Mouse (Mus musculus) midbrain, embryonic 12.5 days (tissue): ENCODE results near the gene Arvcf. TPM values are rescaled to one million over a fixed set of nuclear protein-coding genes. Genes with fewer than 3 reads are reported as not detected.

Experiments used
- ATAC-seq: fragments of 200-750 bp; cut with Nextera tagmentation; 2 replicates; pipeline ENCODE4 v1.8.0; 2017; ENCODE audit warnings: low read depth, moderate TSS enrichment, moderate library complexity; ENCODE audit not compliant: low FRiP score
- H3K27ac ChIP-seq: fragments of 300-500 bp; sonication (generic); replicated peaks from 2 replicates; pipeline ENCODE4 v1.5.1; 2016; ENCODE audit warnings: mild to moderate bottlenecking
- H3K27me3 ChIP-seq: fragments of 300-500 bp; sonication (generic); 2 replicates; pipeline ENCODE4 v1.6.1; 2016; ENCODE audit warnings: mild to moderate bottlenecking
- H3K36me3 ChIP-seq: fragments of 300-500 bp; sonication (generic); 2 replicates; pipeline ENCODE4 v1.6.1; 2016
- H3K4me1 ChIP-seq: fragments of 300-500 bp; sonication (generic); 2 replicates; pipeline ENCODE4 v1.6.1; 2016
- H3K4me2 ChIP-seq: fragments of 300-500 bp; sonication (generic); replicated peaks from 2 replicates; pipeline ENCODE4 v1.6.1; 2016; ENCODE audit warnings: mild to moderate bottlenecking, moderate library complexity
- H3K4me3 ChIP-seq: fragments of 300-500 bp; sonication (generic); 2 replicates; pipeline ENCODE4 v1.5.1; 2016; ENCODE audit warnings: mild to moderate bottlenecking
- H3K9ac ChIP-seq: fragments of 300-500 bp; sonication (generic); replicated peaks from 2 replicates; pipeline ENCODE4 v1.6.1; 2016; ENCODE audit warnings: mild to moderate bottlenecking, moderate library complexity
- H3K9me3 ChIP-seq: fragments of 300-500 bp; sonication (generic); 2 replicates; pipeline ENCODE4 v1.6.1; 2016; ENCODE audit warnings: mild to moderate bottlenecking
- WGBS: fragments of 180-500 bp; shearing (Covaris S2); methylation state at CpG from one replicate; pipeline ENCODE4 v1.1.7; 2016; 5-methylcytosine and 5-hydroxymethylcytosine counted together
- polyA plus RNA-seq: library from polyadenylated mRNA; unstranded; fragments of >200 nt; fragmentation: Nextera tagmentation; extraction: Ambion mirVana; gene quantifications from 2 replicates; pipeline ENCODE4 v1.2.1, GENCODE M21; 2016

Arvcf gene
- polyA plus RNA-seq, 1 experiment from 2014 or later: 129 TPM

DNA sequence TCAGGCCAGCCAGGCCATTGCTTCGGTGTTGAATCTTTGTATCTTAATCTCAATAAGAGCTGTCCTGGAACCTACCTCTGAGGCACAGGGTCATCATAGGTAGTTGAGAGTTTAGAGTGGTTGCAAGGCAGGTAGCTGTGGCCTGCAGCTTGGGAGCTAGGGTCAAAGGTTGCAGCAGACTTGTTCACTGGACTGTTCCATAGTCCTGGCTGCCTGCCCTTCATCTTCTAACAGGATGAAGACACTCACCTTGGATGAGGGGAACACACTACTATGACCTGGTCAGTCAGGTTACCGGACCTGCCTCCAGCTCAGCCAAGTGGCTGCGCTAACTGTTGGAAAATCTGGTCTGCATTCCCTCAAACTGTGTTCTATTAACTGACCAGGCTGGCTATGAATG lies 43.1 kb downstream of the Arvcf start:
- Histone ChIP-seq H3K9ac (no peak overlapping the region), H3K4me1 (peaks cover 74% of the 10 kb centered on the region), H3K27me3 (no peaks in the 10 kb centered on the region), H3K4me3 (no peak overlapping the region), H3K36me3 (0 out of 2 replicates have a peak, but pooled peaks cover 1% of the 10 kb centered on the region), H3K27ac (no peak overlapping the region), H3K4me2 (no peak overlapping the region), H3K9me3 (no peaks in the 10 kb centered on the region)
- 98% methylated on average over 3 of the region's 3 CpGs for WGBS
- no peak for ATAC-seq

DNA sequence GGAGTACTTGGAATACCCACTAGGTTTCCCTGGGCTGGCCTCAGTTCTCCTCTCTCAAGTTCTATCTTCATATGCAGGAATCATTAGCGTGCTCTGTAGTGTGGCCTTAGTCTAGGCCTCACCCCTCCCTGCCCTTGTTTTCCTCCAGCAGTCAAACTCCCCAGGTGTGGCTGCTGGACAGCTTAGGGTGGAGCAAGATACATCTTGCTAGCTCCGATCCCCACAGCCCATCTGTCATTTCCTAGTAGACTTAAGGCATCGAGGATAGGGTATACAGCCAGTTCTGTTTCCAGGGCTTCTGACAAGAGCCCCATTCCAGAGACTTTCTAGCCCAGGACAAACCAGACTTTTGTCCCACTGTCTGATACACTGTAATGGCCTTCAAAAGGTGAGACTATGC lies 43.7 kb downstream of the Arvcf start:
- Histone ChIP-seq H3K9ac (0 out of 2 replicates have a peak overlapping the region, but pooled peaks have one; percentile 86), H3K27me3 (no peaks in the 10 kb centered on the region), H3K36me3 (peaks cover 7% of the 10 kb centered on the region), H3K4me1 (peaks cover 74% of the 10 kb centered on the region), H3K4me2 (no peak overlapping the region), H3K9me3 (no peaks in the 10 kb centered on the region), H3K27ac (peak overlapping the region; percentile 91), H3K4me3 (no peak overlapping the region)
- 94% methylated on average over 3 of the region's 3 CpGs for WGBS
- ATAC-seq: no peak

DNA sequence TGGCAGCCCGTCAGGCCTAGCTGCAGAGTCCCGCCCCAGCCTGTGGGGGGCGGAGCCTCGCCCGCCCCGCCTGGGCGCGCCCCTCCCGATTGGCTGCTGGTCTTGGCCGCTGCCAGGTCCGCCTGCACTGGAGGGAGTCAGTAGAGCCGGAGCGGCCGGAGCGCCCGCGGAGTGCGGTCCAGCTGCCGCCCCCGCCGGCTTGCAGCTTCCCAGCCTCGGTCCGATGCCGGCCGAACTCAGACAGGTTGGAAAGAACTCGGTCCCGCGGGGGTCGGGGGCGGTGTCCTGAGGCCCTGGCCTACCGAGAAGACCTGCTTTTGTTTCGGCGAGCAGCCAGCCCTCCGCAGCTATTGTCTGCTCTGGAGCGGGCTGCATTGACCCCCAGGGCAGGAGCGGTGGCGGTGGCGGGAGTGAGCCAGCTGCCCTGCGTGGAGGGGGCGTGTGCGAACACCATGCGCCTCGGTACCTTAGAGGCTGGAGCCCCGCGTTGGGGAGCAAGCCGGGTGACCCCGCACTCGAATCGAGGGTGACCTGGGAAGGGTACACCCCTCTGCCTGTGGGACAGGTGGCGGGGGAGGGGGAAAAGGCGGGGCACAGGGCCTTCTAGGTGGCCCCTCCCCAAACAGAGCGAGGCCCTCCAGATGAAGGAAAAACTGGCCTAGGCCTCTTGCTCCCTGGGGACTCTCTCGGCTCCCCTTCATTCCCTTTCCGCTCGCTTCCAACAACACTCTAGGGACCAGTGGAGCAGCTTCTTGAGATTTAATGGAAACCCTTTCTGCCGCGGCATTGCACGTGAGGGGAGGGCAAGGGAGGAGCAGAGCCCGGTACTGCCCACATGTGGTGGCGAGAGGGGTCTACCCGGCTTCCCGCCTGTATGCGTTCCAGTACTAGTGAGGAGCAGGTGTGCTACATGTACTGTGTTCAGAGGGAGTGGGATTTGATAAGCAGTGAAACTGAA lies 44.8 kb downstream of the Arvcf start:
- peaks cover 65% of the 10 kb centered on the region for H3K4me1 ChIP-seq
- ATAC-seq: peak; percentile 82
- H3K9ac ChIP-seq: peak overlapping the region; percentile 86
- H3K27me3 ChIP-seq: no peaks in the 10 kb centered on the region
- peak overlapping the region; percentile 91 for H3K27ac ChIP-seq
- H3K36me3 ChIP-seq: peaks cover 17% of the 10 kb centered on the region
- H3K4me3 ChIP-seq: peak overlapping the region; percentile 76
- under 1% methylated on average over 59 of the region's 63 CpGs for WGBS
- H3K4me2 ChIP-seq: peak overlapping the region; percentile 90
- H3K9me3 ChIP-seq: no peaks in the 10 kb centered on the region

DNA sequence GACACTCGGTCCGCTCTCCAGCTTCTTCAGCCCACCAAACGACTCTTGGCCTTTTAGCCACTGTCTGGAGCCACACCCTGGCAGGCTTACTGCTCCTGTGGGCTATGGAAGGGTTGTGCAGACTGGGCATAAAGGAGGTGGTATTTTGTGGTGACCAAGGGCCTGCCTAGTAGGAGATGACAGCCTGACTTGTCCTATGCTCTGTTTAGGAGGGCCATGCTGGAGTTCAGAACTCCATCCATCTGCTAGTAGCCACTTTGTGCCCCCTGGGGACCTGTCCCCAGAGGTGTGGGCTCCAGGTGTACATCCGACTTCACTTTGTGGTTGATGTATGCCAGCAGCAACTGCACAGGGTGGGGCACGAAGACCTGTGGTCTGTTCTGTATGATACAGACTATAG lies 45.6 kb downstream of the Arvcf start:
- peak overlapping the region; percentile 86 for H3K9ac ChIP-seq
- peaks cover 64% of the 10 kb centered on the region for H3K4me1 ChIP-seq
- no peaks in the 10 kb centered on the region for H3K9me3 ChIP-seq
- peak overlapping the region; percentile 90 for H3K4me2 ChIP-seq
- WGBS: 49% methylated on average over 5 of the region's 5 CpGs
- H3K27ac ChIP-seq: peak overlapping the region; percentile 91
- ATAC-seq: no peak
- H3K27me3 ChIP-seq: no peaks in the 10 kb centered on the region
- H3K36me3 ChIP-seq: peaks cover 26% of the 10 kb centered on the region
- peak overlapping the region; percentile 76 for H3K4me3 ChIP-seq

DNA sequence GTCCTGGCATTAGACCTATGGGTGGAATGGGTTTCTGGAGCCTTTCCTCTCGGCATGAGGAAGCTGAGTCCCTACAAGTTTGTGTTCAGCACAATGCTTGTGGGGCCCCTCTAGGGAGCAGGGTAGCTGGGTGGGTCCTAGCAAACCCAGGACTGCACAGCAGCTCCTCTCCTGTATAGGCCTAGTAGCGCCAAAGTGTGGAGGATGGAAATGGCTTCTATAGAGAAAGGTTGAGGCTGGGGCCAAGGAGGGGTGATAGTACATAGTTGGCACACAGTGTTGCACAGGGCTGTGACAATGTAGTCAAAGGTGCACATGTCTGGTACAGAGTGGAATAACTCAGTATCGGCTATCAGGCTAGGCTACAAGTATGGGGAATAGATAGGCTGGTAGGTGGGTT lies 46.1 kb downstream of the Arvcf start:
- peaks cover 30% of the 10 kb centered on the region for H3K36me3 ChIP-seq
- H3K4me1 ChIP-seq: peaks cover 64% of the 10 kb centered on the region

DNA sequence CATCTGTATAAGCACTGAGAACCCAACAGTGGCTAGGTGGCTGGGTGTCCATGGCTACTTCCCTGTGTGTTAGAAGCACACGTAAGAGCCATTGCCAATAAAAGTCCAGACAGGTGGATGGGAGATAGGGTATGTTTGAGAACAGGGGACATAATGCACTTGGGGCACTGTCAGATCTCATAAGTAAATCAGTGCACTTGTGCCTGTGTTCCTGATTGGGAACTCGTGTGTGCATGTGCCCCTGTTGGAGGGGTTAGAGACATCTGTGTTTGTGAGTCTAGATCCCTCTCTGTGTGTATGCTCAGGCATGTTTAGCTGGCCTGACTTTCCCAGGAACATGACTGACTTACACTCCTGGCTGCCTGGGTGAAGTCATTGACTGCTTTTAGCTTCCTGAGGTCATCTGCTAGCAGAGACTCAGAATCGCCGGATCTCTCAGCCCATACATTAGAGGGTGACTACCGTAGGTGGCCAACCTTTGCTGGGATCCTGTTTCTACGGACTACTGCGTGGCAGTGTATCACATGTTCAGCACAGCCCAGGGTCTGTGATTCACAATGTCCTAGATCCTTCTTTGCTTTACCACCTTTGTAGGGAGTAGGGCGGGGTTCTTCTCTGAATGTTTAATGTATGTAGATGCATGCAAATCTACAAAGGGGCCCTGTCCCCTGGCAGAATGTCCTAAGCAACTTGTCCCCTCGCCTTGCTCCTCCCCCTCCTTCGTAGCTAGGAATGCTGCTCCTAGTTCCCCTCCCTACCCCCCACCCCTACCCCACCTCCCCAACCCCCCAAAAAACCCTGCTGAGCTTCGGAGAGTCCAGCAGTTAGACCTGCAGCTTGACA lies 47.0 kb downstream of the Arvcf start:
- peak overlapping the region; percentile 35 for H3K9ac ChIP-seq
- peaks cover 70% of the 10 kb centered on the region for H3K4me1 ChIP-seq
- peak overlapping the region; percentile 91 for H3K27ac ChIP-seq
- peak; percentile 55 for ATAC-seq
- peaks cover 40% of the 10 kb centered on the region for H3K36me3 ChIP-seq
- WGBS: 13% methylated on average over 11 of the region's 11 CpGs
- peak overlapping the region; percentile 17 for H3K4me3 ChIP-seq
- peak overlapping the region; percentile 90 for H3K4me2 ChIP-seq
- no peaks in the 10 kb centered on the region for H3K27me3 ChIP-seq
- no peaks in the 10 kb centered on the region for H3K9me3 ChIP-seq

More for the DNA sequence above, 46.1 kb downstream of the Arvcf start:
- Histone ChIP-seq H3K9me3 (no peaks in the 10 kb centered on the region), H3K4me3 (peak overlapping the region; percentile 76), H3K9ac (peak overlapping the region; percentile 86), H3K27ac (peak overlapping the region; percentile 91), H3K27me3 (no peaks in the 10 kb centered on the region), H3K4me2 (peak overlapping the region; percentile 90)
- ATAC-seq: no peak
- WGBS: 62% methylated on average over 3 of the region's 3 CpGs

DNA sequence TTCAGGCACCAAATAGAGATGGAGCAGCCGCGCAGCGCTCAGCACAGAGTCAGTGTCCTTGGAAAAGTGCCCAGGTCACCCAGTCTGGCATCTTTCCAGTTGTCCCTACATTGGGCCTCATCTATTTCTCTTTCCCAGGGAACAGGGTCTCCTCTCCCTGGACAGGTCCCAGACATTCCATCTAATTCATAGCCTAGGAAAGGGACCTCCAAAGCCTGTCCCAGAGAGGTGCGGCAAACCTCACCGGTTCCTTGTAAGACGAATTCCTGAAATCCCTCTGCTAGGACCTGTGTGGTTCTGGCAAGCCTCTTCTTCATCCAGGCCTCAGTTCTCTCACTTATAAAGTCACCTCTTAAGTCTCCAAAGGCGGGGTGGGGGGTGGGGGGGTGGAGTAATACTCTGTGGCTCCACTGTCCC lies 47.6 kb downstream of the Arvcf start:
- WGBS: 15% methylated on average over 6 of the region's 7 CpGs
- Histone ChIP-seq H3K9me3 (no peaks in the 10 kb centered on the region), H3K4me3 (peak overlapping the region; percentile 17), H3K36me3 (peaks cover 45% of the 10 kb centered on the region), H3K4me2 (peak overlapping the region; percentile 90), H3K9ac (peak overlapping the region; percentile 21; the same call in 1 of the 2 replicates), H3K27ac (peak overlapping the region; percentile 91), H3K4me1 (peaks cover 76% of the 10 kb centered on the region), H3K27me3 (no peaks in the 10 kb centered on the region)
- ATAC-seq: no peak

DNA sequence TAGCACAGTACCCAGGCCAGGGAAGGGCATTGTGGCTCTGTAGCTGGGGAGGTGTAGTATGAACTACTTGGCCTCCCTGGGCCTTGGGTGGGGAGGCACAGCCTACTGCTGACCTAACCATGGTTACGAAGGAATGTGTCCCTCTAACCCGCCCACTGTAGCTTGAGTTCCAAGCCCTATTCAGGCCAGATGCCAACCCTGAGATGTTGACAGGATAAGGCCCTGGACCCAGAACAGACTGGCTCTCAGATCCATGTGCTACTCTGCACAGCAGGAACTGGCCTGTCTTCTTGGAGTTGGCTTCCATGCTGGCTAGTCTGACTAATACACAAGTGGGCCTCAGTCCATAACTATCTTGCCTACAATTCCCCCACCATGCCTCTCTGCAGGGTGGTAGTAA lies 48.2 kb downstream of the Arvcf start:
- Histone ChIP-seq H3K27ac (peak overlapping the region; percentile 91), H3K4me2 (peak overlapping the region; percentile 90), H3K9me3 (no peaks in the 10 kb centered on the region), H3K27me3 (no peaks in the 10 kb centered on the region), H3K36me3 (peaks cover 45% of the 10 kb centered on the region), H3K4me3 (no peak overlapping the region), H3K9ac (peak overlapping the region; percentile 21; the same call in 1 of the 2 replicates), H3K4me1 (peaks cover 82% of the 10 kb centered on the region)
- 74% methylated on average over 2 of the region's 2 CpGs for WGBS
- ATAC-seq: no peak

DNA sequence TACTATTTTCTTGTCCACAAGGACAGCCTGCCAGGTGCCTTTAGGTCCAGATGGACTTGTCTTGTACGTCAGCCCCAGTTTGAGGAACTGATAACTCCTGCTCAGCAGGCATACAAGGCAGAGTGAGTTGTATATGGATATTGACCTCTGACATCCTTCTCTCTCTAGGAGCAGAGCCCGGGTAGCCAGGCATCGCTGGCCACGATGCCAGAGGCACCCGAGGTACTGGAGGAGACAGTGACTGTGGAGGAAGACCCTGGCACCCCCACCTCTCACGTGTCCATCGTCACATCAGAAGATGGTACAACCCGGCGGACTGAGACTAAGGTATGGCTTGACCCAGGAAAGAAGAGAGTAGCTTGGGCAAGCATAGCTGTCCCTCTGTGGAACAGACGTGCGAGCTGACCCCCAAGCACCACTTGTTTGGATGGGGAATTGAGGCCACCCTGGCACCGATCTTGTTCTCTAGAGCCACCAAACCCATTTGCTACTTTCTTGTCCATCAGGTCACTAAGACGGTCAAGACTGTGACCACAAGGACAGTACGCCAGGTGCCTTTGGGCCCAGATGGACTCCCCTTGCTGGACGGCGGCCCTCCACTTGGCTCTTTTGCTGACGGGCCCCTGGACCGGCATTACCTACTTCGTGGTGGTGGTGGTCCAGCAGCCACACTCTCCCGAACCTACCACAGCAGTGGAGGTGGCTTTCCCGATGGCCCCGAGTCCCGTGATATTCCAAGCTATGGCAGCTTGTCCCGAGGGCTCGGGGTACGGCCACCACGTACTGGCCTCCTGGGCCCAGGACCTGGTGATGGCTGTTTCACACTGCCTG lies 49.0 kb downstream of the Arvcf start:
- H3K4me2 ChIP-seq: no peak overlapping the region
- 93% methylated on average over 27 of the region's 27 CpGs for WGBS
- H3K27me3 ChIP-seq: no peaks in the 10 kb centered on the region
- H3K4me3 ChIP-seq: no peak overlapping the region
- H3K9me3 ChIP-seq: no peaks in the 10 kb centered on the region
- no peak overlapping the region for H3K27ac ChIP-seq
- no peak overlapping the region for H3K9ac ChIP-seq
- H3K4me1 ChIP-seq: peaks cover 87% of the 10 kb centered on the region
- peaks cover 51% of the 10 kb centered on the region for H3K36me3 ChIP-seq
- ATAC-seq: no peak

DNA sequence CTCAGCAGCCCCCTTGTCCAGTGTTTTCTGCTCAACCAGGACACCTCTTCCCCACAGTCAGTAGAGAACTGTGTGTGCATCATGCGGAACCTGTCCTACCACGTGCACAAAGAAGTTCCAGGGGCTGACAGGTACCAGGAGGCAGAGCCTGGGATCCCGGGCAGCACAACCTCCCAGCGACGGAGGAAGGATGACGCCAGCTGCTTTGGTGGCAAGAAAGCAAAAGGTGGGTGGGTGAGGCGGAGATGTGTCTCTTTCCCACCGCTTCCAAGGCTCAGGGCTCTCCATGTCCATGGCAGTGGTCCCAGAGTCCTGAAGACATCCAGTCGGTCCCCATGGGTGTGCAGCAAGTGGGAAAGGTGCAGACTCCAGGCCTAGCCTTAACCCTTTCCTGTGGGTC lies 52.0 kb downstream of the Arvcf start:
- Histone ChIP-seq H3K36me3 (peaks cover 81% of the 10 kb centered on the region), H3K4me3 (no peak overlapping the region), H3K27me3 (no peaks in the 10 kb centered on the region), H3K9ac (no peak overlapping the region; the same call in 1 of the 2 replicates), H3K4me1 (peaks cover 62% of the 10 kb centered on the region), H3K9me3 (no peaks in the 10 kb centered on the region), H3K27ac (peak overlapping the region; percentile 89), H3K4me2 (peak overlapping the region; percentile 38)
- ATAC-seq: no peak
- WGBS: 63% methylated on average over 9 of the region's 9 CpGs
